Mouse (Mus musculus) spleen, adult 2 months (tissue): Measurements from ENCODE around the gene Bclaf1. TPM values are rescaled to one million over a fixed set of nuclear protein-coding genes. Genes with fewer than 3 reads are reported as not detected.

ENCODE experiments used
- DNase-seq, 2 experiments: peaks; one replicate each; pipeline versions ENCODE4 v3.0.0 to v3.0.0-alpha.2; 2012 to 2021; ENCODE audit warnings: low spot score in 2 of 2, low read depth in 1 of 2
- H3K27ac ChIP-seq: fragments of 200-500 bp; 2 replicates; pipeline ENCODE4 v1.5.1; 2012; ENCODE audit warnings: low read length, inconsistent platforms; ENCODE audit not compliant: insufficient read depth
- H3K27me3 ChIP-seq: fragments of 200-500 bp; 2 replicates; pipeline ENCODE4 v1.6.1; 2012; ENCODE audit warnings: mild to moderate bottlenecking, moderate library complexity, low read length, inconsistent platforms; ENCODE audit not compliant: control insufficient read depth, insufficient read depth
- H3K36me3 ChIP-seq: fragments of 200-500 bp; 2 replicates; pipeline ENCODE4 v1.6.1; 2012; ENCODE audit warnings: mild to moderate bottlenecking, low read length, inconsistent platforms; ENCODE audit not compliant: control insufficient read depth, insufficient read depth
- H3K4me1 ChIP-seq: fragments of 200-500 bp; 2 replicates; pipeline ENCODE4 v1.6.1; 2011; ENCODE audit warnings: inconsistent platforms; ENCODE audit not compliant: control insufficient read depth, insufficient read depth, insufficient read length
- H3K4me3 ChIP-seq: fragments of 200-500 bp; 2 replicates; pipeline ENCODE4 v1.5.1; 2011; ENCODE audit warnings: mild to moderate bottlenecking, inconsistent platforms; ENCODE audit not compliant: insufficient read depth, insufficient read length; ENCODE audit errors: extremely low read depth
- CTCF ChIP-seq: fragments of 200-500 bp; IDR thresholded peaks from 2 replicates; pipeline ENCODE4 v1.5.1; 2011; ENCODE audit warnings: mild to moderate bottlenecking, inconsistent platforms; ENCODE audit not compliant: insufficient read depth, insufficient read length, insufficient replicate concordance; ENCODE audit errors: extremely low read depth
- POLR2A ChIP-seq: fragments of 200-500 bp; IDR thresholded peaks from 2 replicates; pipeline ENCODE4 v1.6.1; 2011; ENCODE audit warnings: low read depth, low read length, inconsistent platforms
- WGBS: fragments of 180-500 bp; shearing (Covaris S2); methylation state at CpG from one replicate; pipeline ENCODE4 v1.1.7; 2018; 5-methylcytosine and 5-hydroxymethylcytosine counted together
- polyA plus RNA-seq: library from polyadenylated mRNA; depleted of rRNA; stranded (reverse); fragments of >200 nt; gene quantifications from 2 replicates; pipeline ENCODE4 v1.2.3, GENCODE M21; 2012

The Bclaf1 gene
- polyA plus RNA-seq, 1 experiment, result 11.5 TPM

DNA sequence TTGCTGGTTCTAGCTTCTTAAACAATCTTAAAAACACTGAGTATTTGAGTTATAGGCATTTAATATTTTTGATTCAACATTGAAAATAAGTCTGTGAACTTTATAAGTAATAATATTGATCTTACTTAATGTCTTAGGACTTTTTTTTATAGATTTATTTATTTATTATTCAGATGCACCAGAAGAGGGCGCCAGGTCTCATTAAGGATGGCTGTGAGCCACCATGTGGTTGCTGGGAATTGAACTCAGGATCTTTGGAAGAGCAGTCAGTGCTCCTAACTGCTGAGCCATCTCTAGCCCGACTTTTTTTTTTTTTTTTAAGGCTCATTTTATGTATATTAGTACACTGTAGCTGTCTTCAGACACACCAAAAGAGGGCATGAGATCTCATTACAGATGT lies 2.5 kb downstream of the Bclaf1 start:
- Histone ChIP-seq H3K27ac (no peak overlapping the region), H3K36me3 (peaks cover 4% of the 10 kb centered on the region), H3K27me3 (no peaks in the 10 kb centered on the region), H3K4me3 (no peak overlapping the region), H3K4me1 (peaks cover 3% of the 10 kb centered on the region; the same call in 1 of the 2 replicates)
- 45% methylated on average over 2 of the region's 2 CpGs for WGBS
- TF ChIP-seq CTCF, result no peak
- TF ChIP-seq POLR2A, result no peak
- DNase-seq, result peak in 1 of 2 experiments; percentile 19

DNA sequence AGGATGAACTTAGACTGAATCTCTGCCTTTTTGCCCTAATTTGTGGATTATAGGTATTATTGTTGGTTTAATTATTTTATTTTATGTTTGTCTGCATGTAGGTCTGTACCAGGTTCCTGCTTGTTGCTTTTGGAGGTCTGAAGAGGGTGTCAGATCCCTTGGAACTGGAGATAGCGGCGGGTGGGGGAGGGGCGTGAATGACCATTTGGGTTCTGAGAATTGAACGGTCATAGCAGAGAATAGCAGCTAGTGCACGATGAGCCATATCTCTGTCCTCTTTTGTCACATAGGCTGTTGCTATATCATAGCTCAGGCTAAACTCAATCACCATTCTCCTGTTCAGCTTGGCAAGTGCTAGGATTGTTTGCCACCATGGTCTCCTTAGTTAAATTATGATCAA lies 5.2 kb downstream of the Bclaf1 start:
- no peak overlapping the region for H3K27ac ChIP-seq
- no peak for TF ChIP-seq POLR2A
- no peak for TF ChIP-seq CTCF
- no peak for DNase-seq
- H3K27me3 ChIP-seq, result no peaks in the 10 kb centered on the region
- no peak overlapping the region for H3K4me3 ChIP-seq
- WGBS, result 77% methylated on average over 5 of the region's 5 CpGs
- H3K4me1 ChIP-seq, result peaks cover 3% of the 10 kb centered on the region; the same call in 1 of the 2 replicates
- H3K36me3 ChIP-seq, result peaks cover 5% of the 10 kb centered on the region

GRCm38 (mm10) chr10:20326226-20326625 lies 14.0 kb downstream of the Bclaf1 start:
- no peak overlapping the region for H3K4me3 ChIP-seq
- no peak for DNase-seq
- no peaks in the 10 kb centered on the region for H3K4me1 ChIP-seq
- H3K27me3 ChIP-seq, result no peaks in the 10 kb centered on the region
- no peak for TF ChIP-seq CTCF
- no peak for TF ChIP-seq POLR2A
- H3K36me3 ChIP-seq, result peaks cover 33% of the 10 kb centered on the region
- H3K27ac ChIP-seq, result no peak overlapping the region

DNA sequence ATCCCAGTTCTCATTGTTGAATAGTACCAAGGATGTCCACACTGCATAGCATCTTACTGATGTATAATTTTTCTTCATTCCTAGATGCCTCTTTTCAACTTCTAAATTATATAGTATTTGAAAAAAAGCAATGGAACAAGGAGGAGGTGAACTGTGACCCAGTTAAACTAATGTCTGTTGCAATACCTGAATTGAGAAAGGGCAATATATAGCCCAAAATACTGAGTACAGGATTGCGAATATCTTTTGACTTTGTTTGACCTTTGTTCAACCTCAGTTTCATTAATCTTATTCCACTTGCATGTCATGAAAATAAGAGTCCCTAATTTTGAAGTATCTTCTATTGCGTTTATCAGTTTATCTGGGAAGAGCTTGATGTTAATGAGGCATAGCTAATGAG lies 19.0 kb downstream of the Bclaf1 start:
- H3K4me3 ChIP-seq, result no peak overlapping the region
- no peaks in the 10 kb centered on the region for H3K27me3 ChIP-seq
- peaks cover 32% of the 10 kb centered on the region for H3K36me3 ChIP-seq
- TF ChIP-seq CTCF, result no peak
- no peak for TF ChIP-seq POLR2A
- WGBS, result 95% methylated on average over 2 of the region's 2 CpGs
- no peak overlapping the region for H3K27ac ChIP-seq
- DNase-seq, result no peak
- no peaks in the 10 kb centered on the region for H3K4me1 ChIP-seq

DNA sequence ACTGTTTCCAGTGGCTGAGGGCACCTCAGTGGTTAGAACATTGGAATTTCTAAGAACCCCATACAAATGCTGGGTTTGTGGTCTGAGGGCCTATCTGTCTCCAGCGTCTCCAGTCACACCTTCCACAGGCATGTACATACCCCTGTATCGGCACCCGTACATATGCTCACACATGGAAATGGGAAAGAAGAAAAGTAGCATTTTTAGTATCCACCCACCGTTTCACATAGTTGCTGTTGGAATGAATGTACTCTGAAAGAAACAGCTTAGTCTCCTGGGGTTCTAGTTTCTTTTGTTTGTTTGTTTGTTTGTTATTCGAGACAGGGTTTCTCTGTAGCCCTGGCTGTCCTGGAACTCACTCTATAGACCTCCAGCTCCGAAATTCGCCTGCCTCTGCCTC lies 25.6 kb downstream of the Bclaf1 start:
- H3K27ac ChIP-seq, result no peak overlapping the region
- no peaks in the 10 kb centered on the region for H3K27me3 ChIP-seq
- H3K4me1 ChIP-seq, result no peaks in the 10 kb centered on the region
- no peak overlapping the region for H3K4me3 ChIP-seq
- TF ChIP-seq CTCF (no peak), POLR2A (no peak)
- DNase-seq, result no peak
- H3K36me3 ChIP-seq, result peaks cover 34% of the 10 kb centered on the region
- 93% methylated on average over 7 of the region's 7 CpGs for WGBS

DNA sequence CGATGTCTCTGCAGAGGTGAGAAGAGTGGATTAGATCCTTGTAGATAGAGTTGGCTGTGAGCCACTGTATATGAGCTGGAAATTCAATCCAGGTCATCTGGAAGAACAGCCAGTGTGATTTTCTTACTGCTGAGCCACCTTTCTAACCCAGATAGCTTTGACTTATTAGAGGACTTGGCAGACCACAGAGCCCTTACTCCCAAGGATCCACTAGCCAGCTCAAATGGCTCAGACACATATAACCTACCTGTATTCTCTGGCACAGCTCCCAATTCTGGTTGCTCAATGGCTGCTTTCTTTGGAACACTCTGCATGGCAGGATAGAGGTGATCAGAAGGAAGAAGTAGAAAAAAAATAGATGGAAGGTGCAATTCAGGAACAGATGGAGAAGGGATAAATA lies 33.5 kb downstream of the Bclaf1 start:
- Histone ChIP-seq H3K36me3 (peaks cover 13% of the 10 kb centered on the region), H3K27me3 (no peaks in the 10 kb centered on the region), H3K4me1 (peaks cover 2% of the 10 kb centered on the region; the same call in 1 of the 2 replicates), H3K27ac (no peak overlapping the region), H3K4me3 (no peak overlapping the region)
- DNase-seq, result no peak
- WGBS, result 84% methylated on average over 1 of the region's 1 CpGs
- no peak for TF ChIP-seq CTCF
- no peak for TF ChIP-seq POLR2A

GRCm38 (mm10) chr10:20347285-20348214 lies 35.3 kb downstream of the Bclaf1 start, which contains the start of gene Mtfr2:
Gene Mtfr2 (plus strand): TSS chr10:20347770.
- DNase-seq, result peak; percentile 77 to 87
- Histone ChIP-seq H3K27me3 (no peaks in the 10 kb centered on the region), H3K4me1 (peaks cover 2% of the 10 kb centered on the region; the same call in 1 of the 2 replicates), H3K36me3 (peaks cover 9% of the 10 kb centered on the region), H3K27ac (no peak within 1 kb of the TSS), H3K4me3 (peak within 1 kb of the TSS; percentile 74)
- under 1% methylated on average over 58 of the region's 58 CpGs for WGBS
- TF ChIP-seq POLR2A (no peak), CTCF (no peak)
